Mouse (Mus musculus): ENCODE data around the gene Vmn1r4.

DNA sequence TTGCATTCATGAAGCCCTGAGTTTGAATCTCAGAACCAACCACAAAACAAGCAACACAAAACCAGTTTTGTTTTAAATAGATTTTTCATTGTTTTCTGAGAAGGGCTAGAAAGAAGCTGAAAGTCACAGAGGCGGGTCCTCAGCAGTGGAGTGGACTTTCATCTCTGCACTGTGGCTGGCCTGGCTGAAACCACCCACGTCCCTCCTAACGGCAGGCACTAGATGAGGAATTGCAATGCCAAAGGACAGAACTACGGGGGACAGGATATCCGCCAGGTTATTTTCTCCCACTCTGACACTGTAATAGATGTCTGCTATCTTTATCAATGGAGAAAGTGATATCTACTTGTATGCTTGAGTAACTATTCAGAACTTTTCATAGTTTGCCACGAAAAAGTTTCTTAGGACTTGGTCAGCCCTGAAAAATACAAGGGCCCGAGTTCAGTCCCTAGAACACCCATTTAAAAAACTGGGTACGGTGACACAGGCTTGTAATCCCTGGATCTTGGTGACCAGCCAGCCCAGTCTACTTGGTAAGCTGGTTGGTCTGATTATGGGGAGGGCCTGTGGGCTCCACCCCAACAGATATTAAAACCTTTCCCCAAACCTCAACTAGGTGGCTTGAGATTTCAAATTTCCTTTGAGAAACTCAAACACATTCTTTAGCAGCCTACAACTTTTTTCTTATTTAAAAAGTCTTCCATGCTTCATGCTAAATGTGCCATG is 17.5 kb upstream of the Vmn1r4 start:
- no peak for TF ChIP-seq CTCF (IDR thresholded peaks at IDR 0.05; ENCODE audit: extremely low read depth, insufficient read depth, low read length)
- no peak for TF ChIP-seq POLR2A (IDR thresholded peaks at IDR 0.05; ENCODE audit: extremely low read depth, insufficient read depth, low read length)
